Mouse (Mus musculus): ENCODE results near the gene Htr7.

GRCm38 (mm10) chr19:35997384-35997783 lies 59.9 kb downstream of the Htr7 start:
- TF ChIP-seq CTCF (IDR thresholded peaks at IDR 0.05) (no peak), POLR2A (IDR thresholded peaks at IDR 0.05; ENCODE audit: insufficient read depth, low read depth, low read length) (no peak)

All from heart, adult 2 months (tissue).